Mouse (Mus musculus) heart, postnatal 0 days (tissue): ENCODE data around the gene Chrdl2. TPM values are rescaled to one million over a fixed set of nuclear protein-coding genes. Genes with fewer than 3 reads are reported as not detected.

Experiments used
- ATAC-seq: fragments of 200-750 bp; cut with Nextera tagmentation; 2 replicates; pipeline ENCODE4 v1.8.0; 2017; ENCODE audit warnings: low read depth, moderate number of reproducible peaks, moderate library complexity; ENCODE audit not compliant: insufficient read depth
- DNase-seq: peaks from one replicate; pipeline ENCODE4 v3.0.0-alpha.2; 2016; ENCODE audit warnings: low spot score
- H3K27ac ChIP-seq: fragments of 300-500 bp; sonication (generic); 2 replicates; pipeline ENCODE4 v1.5.1; 2014; ENCODE audit warnings: low read depth, mild to moderate bottlenecking
- H3K27me3 ChIP-seq: fragments of 300-500 bp; sonication (generic); 2 replicates; pipeline ENCODE4 v1.6.1; 2014; ENCODE audit warnings: low read length, mixed read lengths; ENCODE audit not compliant: control insufficient read depth, insufficient read depth
- H3K36me3 ChIP-seq: fragments of 300-500 bp; sonication (generic); replicated peaks from 2 replicates; pipeline ENCODE4 v1.6.1; 2014; ENCODE audit warnings: low read length, mixed read lengths; ENCODE audit not compliant: control insufficient read depth, insufficient read depth
- H3K4me1 ChIP-seq: fragments of 300-500 bp; sonication (generic); 2 replicates; pipeline ENCODE4 v1.6.1; 2014; ENCODE audit warnings: antibody characterized with exemption; ENCODE audit not compliant: control insufficient read depth, insufficient read depth
- H3K4me2 ChIP-seq: fragments of 300-500 bp; sonication (generic); 2 replicates; pipeline ENCODE4 v1.6.1; 2014; ENCODE audit warnings: low read depth, mild to moderate bottlenecking, low read length, moderate library complexity
- H3K4me3 ChIP-seq: fragments of 300-500 bp; sonication (generic); 2 replicates; pipeline ENCODE4 v1.5.1; 2014; ENCODE audit warnings: low read depth, low read length
- H3K9ac ChIP-seq: fragments of 300-500 bp; sonication (generic); replicated peaks from 2 replicates; pipeline ENCODE4 v1.6.1; 2014; ENCODE audit warnings: low read depth, low read length, mixed read lengths
- H3K9me3 ChIP-seq: fragments of 300-500 bp; sonication (generic); replicated peaks from 2 replicates; pipeline ENCODE4 v1.6.1; 2016; ENCODE audit warnings: low read length; ENCODE audit not compliant: control insufficient read depth
- CTCF ChIP-seq: IDR thresholded peaks from 2 replicates; pipeline ENCODE4 v1.5.1; 2016; ENCODE audit warnings: antibody characterized with exemption, control low read depth, low read depth
- EP300 ChIP-seq: IDR thresholded peaks from 2 replicates; pipeline ENCODE4 v1.6.1; 2016; ENCODE audit warnings: antibody characterized with exemption, low read depth
- WGBS: fragments of 180-500 bp; shearing (Covaris S2); extraction: QIAGEN DNeasy Blood & Tissue Kit; methylation state at CpG from one replicate; pipeline ENCODE4 v1.1.7; 2014; 5-methylcytosine and 5-hydroxymethylcytosine counted together
- polyA plus RNA-seq: library from polyadenylated mRNA; unstranded; fragments of >200 nt; fragmentation: Nextera tagmentation; extraction: Ambion mirVana; gene quantifications from 2 replicates; pipeline ENCODE4 v1.2.1, GENCODE M21; 2015
- total RNA-seq: library from RNA; depleted of rRNA; stranded (reverse); fragments of >200 nt; gene quantifications from 2 replicates; pipeline ENCODE4 v1.2.3, GENCODE M21; 2014; ENCODE audit warnings: low replicate concordance

The Chrdl2 gene
- total and polyA plus RNA-seq, 2 experiments from 2014 or later, result 0.12 TPM; not detected in 1

DNA sequence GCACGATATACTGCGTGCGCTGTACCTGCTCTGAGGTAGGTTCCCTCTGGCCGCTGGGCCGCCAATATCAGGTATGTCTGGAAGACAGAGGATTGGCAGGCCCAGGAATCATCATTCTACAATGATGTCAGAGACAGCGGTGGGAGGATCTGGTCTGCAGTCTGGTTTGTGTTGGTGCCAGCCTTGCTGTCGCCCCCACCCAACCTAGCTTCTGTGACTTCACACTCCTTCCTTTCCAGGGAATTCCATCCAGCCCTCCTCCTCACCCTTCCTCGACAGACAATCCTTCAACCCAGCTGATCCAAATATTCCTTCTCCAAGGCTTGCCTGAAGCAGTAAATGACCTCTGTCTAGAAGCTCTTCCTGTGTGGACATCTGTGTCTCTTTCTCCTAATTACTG lies 11.1 kb downstream of the Chrdl2 start:
- no peak for ATAC-seq
- no peak overlapping the region for H3K27ac ChIP-seq
- H3K9me3 ChIP-seq, result no peaks in the 10 kb centered on the region
- no peak overlapping the region for H3K4me2 ChIP-seq
- DNase-seq, result no peak
- WGBS, result 83% methylated on average over 8 of the region's 8 CpGs
- H3K4me1 ChIP-seq, result no peaks in the 10 kb centered on the region
- TF ChIP-seq CTCF (no peak), EP300 (no peak)
- no peak overlapping the region for H3K4me3 ChIP-seq
- no peaks in the 10 kb centered on the region for H3K36me3 ChIP-seq
- H3K27me3 ChIP-seq, result no peaks in the 10 kb centered on the region
- H3K9ac ChIP-seq, result no peak overlapping the region

DNA sequence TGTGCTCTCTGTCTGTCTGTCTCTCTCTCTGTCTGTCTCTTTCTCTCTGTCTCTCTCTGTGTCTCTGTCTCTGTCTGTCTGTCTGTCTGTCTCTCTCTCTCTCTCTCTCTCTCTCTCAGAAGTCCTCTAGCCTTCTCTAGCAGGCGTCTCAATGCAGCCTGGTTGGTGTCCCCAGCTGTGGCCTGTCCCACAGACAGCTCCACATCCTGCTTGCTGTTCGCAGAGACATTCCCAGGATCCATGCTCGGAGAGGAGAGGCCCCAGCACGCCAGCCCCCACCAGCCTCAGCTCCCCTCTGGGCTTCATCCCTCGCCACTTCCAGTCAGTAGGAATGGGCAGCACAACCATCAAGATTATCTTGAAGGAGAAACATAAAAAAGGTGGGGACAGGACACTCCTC lies 21.4 kb downstream of the Chrdl2 start:
- Histone ChIP-seq H3K9ac (no peak overlapping the region), H3K4me1 (no peaks in the 10 kb centered on the region), H3K4me2 (no peak overlapping the region), H3K27ac (no peak overlapping the region), H3K27me3 (no peaks in the 10 kb centered on the region), H3K36me3 (no peaks in the 10 kb centered on the region), H3K9me3 (no peaks in the 10 kb centered on the region), H3K4me3 (no peak overlapping the region)
- WGBS, result 47% methylated on average over 5 of the region's 5 CpGs
- ATAC-seq, result no peak
- no peak for DNase-seq
- no peak for TF ChIP-seq EP300
- TF ChIP-seq CTCF, result no peak

DNA sequence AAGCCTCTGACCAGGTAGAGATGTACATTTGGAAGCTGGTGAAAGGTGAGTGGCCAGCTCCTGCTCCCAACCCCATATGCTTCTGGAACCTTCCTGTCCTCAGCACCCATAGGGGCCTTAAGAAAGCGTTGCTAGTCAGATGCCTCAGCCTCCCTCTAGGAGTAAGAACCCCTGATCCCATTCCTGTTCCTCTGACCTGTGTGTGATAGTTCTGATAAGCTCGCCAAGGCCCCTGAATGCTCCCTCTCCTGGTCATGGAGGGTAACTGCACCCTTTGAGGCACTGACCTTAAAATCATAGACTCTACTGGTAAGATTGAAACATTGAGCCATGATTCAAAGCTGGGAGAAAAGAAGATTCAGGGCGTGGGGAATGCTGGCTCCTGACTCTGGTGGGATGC lies 23.3 kb downstream of the Chrdl2 start:
- Histone ChIP-seq H3K4me3 (no peak overlapping the region), H3K9me3 (no peaks in the 10 kb centered on the region), H3K4me2 (no peak overlapping the region), H3K27ac (no peak overlapping the region), H3K4me1 (no peaks in the 10 kb centered on the region), H3K27me3 (no peaks in the 10 kb centered on the region), H3K9ac (no peak overlapping the region), H3K36me3 (no peaks in the 10 kb centered on the region)
- 40% methylated on average over 3 of the region's 3 CpGs for WGBS
- DNase-seq, result no peak
- no peak for ATAC-seq
- TF ChIP-seq CTCF (peak; percentile 75), EP300 (no peak)

DNA sequence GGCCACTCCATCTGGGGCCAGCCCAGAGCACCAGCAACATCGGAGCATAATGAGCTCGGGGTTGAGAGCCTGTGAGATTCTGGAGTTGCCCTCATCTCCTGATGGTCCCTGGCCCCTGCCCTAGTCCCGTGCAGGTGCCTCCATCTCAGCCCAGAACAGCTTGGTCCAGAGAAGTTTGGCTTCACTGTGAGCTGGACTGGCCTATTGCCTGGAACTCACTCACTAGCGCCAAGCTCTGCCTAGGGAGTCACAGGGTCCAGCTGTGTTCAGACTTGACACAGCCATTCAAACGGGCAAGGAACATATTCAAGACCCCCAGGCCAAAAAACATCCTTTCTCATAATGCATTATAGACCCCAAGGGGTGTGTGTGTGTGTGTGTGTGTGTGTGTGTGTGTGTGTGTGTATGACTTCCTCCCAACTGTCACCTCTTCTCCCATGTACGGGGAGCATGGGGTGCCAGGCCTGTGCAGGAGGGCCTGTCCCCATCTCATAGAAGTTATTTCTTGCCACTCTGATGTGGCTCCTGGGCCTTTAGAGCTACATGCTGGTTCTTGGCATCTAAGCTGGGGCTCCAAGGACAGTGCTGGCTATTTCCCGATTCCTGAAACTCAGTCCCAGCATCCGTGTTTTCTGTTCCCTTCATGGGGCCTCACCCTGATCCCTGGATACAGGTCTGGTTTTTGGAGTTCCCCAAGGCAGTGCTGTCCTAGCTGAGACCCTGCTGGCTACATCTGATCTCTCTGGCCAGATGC lies 25.2 kb downstream of the Chrdl2 start:
- Histone ChIP-seq H3K4me3 (no peak overlapping the region), H3K9ac (no peak overlapping the region), H3K4me2 (no peak overlapping the region), H3K27me3 (no peaks in the 10 kb centered on the region), H3K36me3 (no peaks in the 10 kb centered on the region), H3K27ac (no peak overlapping the region), H3K9me3 (no peaks in the 10 kb centered on the region), H3K4me1 (no peaks in the 10 kb centered on the region)
- TF ChIP-seq CTCF (no peak), EP300 (no peak)
- ATAC-seq (no peak), DNase-seq (no peak)
- 76% methylated on average over 8 of the region's 8 CpGs for whole genome bisulfite sequencing

DNA sequence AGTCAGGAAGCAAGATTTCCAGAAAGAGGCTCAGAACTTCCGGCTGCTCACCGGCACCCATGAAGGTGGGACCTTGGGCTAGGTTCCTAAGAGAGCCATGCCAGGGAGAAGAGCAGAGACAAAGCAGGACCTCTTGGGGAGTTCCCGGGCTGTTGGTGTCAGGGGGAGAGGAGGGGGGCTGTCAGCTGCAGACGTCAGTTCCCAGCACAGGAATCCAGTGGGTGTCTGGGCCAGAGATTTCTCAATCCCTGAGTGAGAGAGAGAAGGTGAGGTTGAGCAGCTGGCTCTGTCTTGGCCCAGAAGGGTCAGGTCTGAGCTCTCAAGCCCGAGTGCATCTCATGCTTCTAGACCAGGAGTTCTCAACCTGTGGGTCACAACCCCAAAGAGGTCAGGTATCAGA lies 27.7 kb downstream of the Chrdl2 start:
- H3K36me3 ChIP-seq, result no peaks in the 10 kb centered on the region
- no peak overlapping the region for H3K9ac ChIP-seq
- no peaks in the 10 kb centered on the region for H3K27me3 ChIP-seq
- 45% methylated on average over 5 of the region's 5 CpGs for WGBS
- H3K27ac ChIP-seq, result no peak overlapping the region
- no peaks in the 10 kb centered on the region for H3K4me1 ChIP-seq
- no peak overlapping the region for H3K4me3 ChIP-seq
- DNase-seq, result no peak
- TF ChIP-seq EP300 (no peak), CTCF (no peak)
- H3K9me3 ChIP-seq, result no peaks in the 10 kb centered on the region
- H3K4me2 ChIP-seq, result no peak overlapping the region
- ATAC-seq, result no peak

DNA sequence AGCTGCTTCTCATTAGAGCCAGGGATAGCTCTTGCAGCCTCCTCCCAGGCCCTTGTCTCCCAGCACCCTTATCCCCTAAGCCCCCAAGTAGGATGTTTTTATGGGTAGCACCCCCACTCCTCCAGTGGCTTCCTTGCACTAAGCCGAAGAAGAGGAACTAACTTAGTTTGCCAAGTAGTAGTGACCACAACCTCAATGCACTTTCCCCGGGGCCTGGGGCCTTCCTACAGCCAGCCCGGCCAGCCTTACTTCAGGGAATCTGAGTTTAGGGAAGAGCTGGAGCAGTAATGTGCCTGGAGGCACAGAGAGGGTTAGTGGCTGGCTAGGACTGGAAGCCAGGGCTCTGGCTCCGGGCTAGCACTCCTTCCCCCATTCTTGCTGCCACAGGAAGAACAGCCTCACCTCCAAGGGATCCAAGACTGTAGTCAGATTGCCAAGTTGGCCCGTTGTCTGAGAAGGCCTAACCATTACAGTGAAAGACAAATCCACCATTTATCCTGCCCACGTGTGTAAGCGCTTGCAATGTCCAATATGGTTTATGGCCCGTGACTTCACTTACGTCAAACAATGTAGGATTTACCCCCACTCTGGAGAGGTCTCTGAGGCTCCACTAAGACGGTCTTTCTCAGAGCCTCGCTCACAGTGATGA lies 29.0 kb downstream of the Chrdl2 start:
- H3K4me2 ChIP-seq, result no peak overlapping the region
- H3K4me3 ChIP-seq, result no peak overlapping the region
- DNase-seq, result no peak
- no peak for ATAC-seq
- TF ChIP-seq CTCF (no peak), EP300 (no peak)
- no peaks in the 10 kb centered on the region for H3K9me3 ChIP-seq
- no peaks in the 10 kb centered on the region for H3K27me3 ChIP-seq
- H3K4me1 ChIP-seq, result no peaks in the 10 kb centered on the region
- 73% methylated on average over 11 of the region's 11 CpGs for WGBS
- H3K36me3 ChIP-seq, result no peaks in the 10 kb centered on the region
- no peak overlapping the region for H3K27ac ChIP-seq
- no peak overlapping the region for H3K9ac ChIP-seq
